Mouse (Mus musculus): ENCODE measurements around the gene Kdm2a. TPM values are rescaled to one million over a fixed set of nuclear protein-coding genes. Genes with fewer than 3 reads are reported as not detected.

Kdm2a gene
- polyA plus RNA-seq, 1 experiment = 98.9 TPM

- TF ChIP-seq CTCF (IDR thresholded peaks at IDR 0.05; ENCODE audit: extremely low read depth, insufficient read depth, insufficient read length, insufficient replicate concordance) = no peak
- no peak for TF ChIP-seq POLR2A (IDR thresholded peaks at IDR 0.05; ENCODE audit: low read depth, low read length)
- peak overlapping the region; percentile 99 for H3K27ac ChIP-seq (ENCODE audit: insufficient read depth, low read length)
- peaks cover 27% of the 10 kb centered on the region; the same call in 1 of the 2 replicates for H3K4me1 ChIP-seq (ENCODE audit: control insufficient read depth, insufficient read depth, insufficient read length)
- peak in 1 of 2 experiments; percentile 48 for DNase-seq (ENCODE audit: low read depth in 1 of 2, low spot score in 2 of 2)
- peak overlapping the region; percentile 80 for H3K4me3 ChIP-seq (ENCODE audit: extremely low read depth, insufficient read depth, insufficient read length)
- WGBS = under 1% methylated on average over 68 of the region's 68 CpGs
- no peaks in the 10 kb centered on the region for H3K27me3 ChIP-seq (ENCODE audit: control insufficient read depth, insufficient read depth, low read length)
- H3K36me3 ChIP-seq (ENCODE audit: control insufficient read depth, insufficient read depth, low read length) = 0 out of 2 replicates have a peak, but pooled peaks cover 1% of the 10 kb centered on the region
Measured at GRCm38 (mm10) chr19:4305491-4306189, 92.4 kb downstream of the Kdm2a start.

DNA sequence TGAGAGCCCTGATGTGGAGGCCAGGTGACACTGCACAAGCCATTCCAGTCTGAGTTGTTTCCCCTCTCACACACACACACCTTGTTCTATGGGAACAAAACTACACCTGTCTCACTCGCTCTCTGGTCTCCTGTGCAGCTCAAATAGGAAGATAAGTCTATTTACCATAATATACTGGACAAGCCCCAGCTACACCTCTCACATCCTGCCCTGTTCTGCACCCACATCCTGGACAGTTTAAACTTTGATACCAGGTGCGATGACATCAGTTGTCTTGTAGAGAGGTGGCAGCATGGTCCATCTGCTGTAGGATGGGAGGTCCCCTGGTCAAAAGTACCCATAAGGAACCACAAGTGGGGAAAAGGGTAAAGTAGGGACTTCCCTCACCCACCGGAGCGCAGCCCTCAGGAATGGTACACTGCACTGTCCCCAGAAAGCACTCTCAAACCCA lies 93.2 kb downstream of the Kdm2a start:
- TF ChIP-seq POLR2A (IDR thresholded peaks at IDR 0.05; ENCODE audit: low read depth, low read length) (peak; percentile 93), CTCF (IDR thresholded peaks at IDR 0.05; ENCODE audit: extremely low read depth, insufficient read depth, insufficient read length, insufficient replicate concordance) (no peak)
- peak in 1 of 2 experiments; percentile 68 for DNase-seq (ENCODE audit: low read depth in 1 of 2, low spot score in 2 of 2)
- Histone ChIP-seq H3K27ac (ENCODE audit: insufficient read depth, low read length) (peak overlapping the region; percentile 99), H3K27me3 (ENCODE audit: control insufficient read depth, insufficient read depth, low read length) (no peaks in the 10 kb centered on the region), H3K36me3 (ENCODE audit: control insufficient read depth, insufficient read depth, low read length) (0 out of 2 replicates have a peak, but pooled peaks cover 1% of the 10 kb centered on the region), H3K4me1 (ENCODE audit: control insufficient read depth, insufficient read depth, insufficient read length) (peaks cover 31% of the 10 kb centered on the region; the same call in 1 of the 2 replicates), H3K4me3 (ENCODE audit: extremely low read depth, insufficient read depth, insufficient read length) (peak overlapping the region; percentile 80)
- 1% methylated on average over 4 of the region's 4 CpGs for WGBS

GRCm38 (mm10) chr19:4304251-4304821 lies 93.7 kb downstream of the Kdm2a start:
- TF ChIP-seq CTCF (IDR thresholded peaks at IDR 0.05; ENCODE audit: extremely low read depth, insufficient read depth, insufficient read length, insufficient replicate concordance) (no peak), POLR2A (IDR thresholded peaks at IDR 0.05; ENCODE audit: low read depth, low read length) (no peak; the same call in 1 of the 2 replicates)
- Histone ChIP-seq H3K4me3 (ENCODE audit: extremely low read depth, insufficient read depth, insufficient read length) (peak overlapping the region; percentile 80), H3K27me3 (ENCODE audit: control insufficient read depth, insufficient read depth, low read length) (no peaks in the 10 kb centered on the region), H3K27ac (ENCODE audit: insufficient read depth, low read length) (peak overlapping the region; percentile 99), H3K4me1 (ENCODE audit: control insufficient read depth, insufficient read depth, insufficient read length) (peaks cover 34% of the 10 kb centered on the region; the same call in 1 of the 2 replicates), H3K36me3 (ENCODE audit: control insufficient read depth, insufficient read depth, low read length) (0 out of 2 replicates have a peak, but pooled peaks cover 1% of the 10 kb centered on the region)
- WGBS = 5% methylated on average over 5 of the region's 5 CpGs
- DNase-seq (ENCODE audit: low read depth in 1 of 2, low spot score in 2 of 2) = peak in 1 of 2 experiments; percentile 73

- Histone ChIP-seq H3K4me1 (ENCODE audit: control insufficient read depth, insufficient read depth, insufficient read length) (peaks cover 42% of the 10 kb centered on the region; the same call in 1 of the 2 replicates), H3K27ac (ENCODE audit: insufficient read depth, low read length) (peak overlapping the region; percentile 99), H3K36me3 (ENCODE audit: control insufficient read depth, insufficient read depth, low read length) (0 out of 2 replicates have a peak, but pooled peaks cover 1% of the 10 kb centered on the region), H3K4me3 (ENCODE audit: extremely low read depth, insufficient read depth, insufficient read length) (peak overlapping the region; percentile 43; the same call in 1 of the 2 replicates), H3K27me3 (ENCODE audit: control insufficient read depth, insufficient read depth, low read length) (no peaks in the 10 kb centered on the region)
- peak in 1 of 2 experiments; percentile 49 for DNase-seq (ENCODE audit: low read depth in 1 of 2, low spot score in 2 of 2)
- 17% methylated on average over 5 of the region's 5 CpGs for WGBS
- TF ChIP-seq POLR2A (IDR thresholded peaks at IDR 0.05; ENCODE audit: low read depth, low read length) (peak; percentile 38; the same call in 1 of the 2 replicates), CTCF (IDR thresholded peaks at IDR 0.05; ENCODE audit: extremely low read depth, insufficient read depth, insufficient read length, insufficient replicate concordance) (no peak)
Measured at GRCm38 (mm10) chr19:4303640-4303995, 94.5 kb downstream of the Kdm2a start.

DNA sequence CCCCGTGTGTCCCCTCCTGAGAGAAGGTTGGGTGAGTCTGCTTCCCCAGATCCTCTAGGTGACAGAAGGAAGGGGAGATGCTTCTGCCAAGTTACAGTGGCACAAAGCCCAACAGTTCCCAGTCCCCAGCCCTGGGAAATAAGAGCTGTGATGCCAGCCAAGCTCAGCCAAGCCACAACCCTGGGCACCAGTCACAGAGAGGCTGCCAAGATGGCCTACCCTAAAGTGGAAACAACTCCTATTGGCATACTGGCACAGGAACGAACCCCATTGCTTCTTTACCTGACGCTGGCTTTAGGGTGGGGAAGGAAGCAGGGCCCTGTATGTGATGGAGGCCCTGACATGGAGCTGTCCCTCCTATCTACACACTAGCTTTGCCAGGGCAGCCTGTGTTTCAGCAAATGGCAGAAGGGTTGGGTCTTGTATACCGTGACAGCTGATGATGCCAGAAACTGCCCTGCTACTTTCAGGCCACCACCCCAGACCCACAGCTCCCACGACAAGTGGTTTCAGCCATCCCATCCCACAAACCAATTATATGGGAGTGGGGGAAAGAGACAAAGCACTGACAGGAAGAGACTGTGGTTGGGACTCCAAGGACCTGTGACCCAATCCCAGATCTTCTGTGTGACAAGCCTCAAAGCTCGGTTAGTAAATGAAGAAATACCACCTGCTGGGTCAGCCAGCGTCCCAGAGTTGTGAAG lies 95.0 kb downstream of the Kdm2a start:
- TF ChIP-seq CTCF (IDR thresholded peaks at IDR 0.05; ENCODE audit: extremely low read depth, insufficient read depth, insufficient read length, insufficient replicate concordance) = no peak
- no peak; the same call in 1 of the 2 replicates for TF ChIP-seq POLR2A (IDR thresholded peaks at IDR 0.05; ENCODE audit: low read depth, low read length)
- H3K4me3 ChIP-seq (ENCODE audit: extremely low read depth, insufficient read depth, insufficient read length) = peak overlapping the region; percentile 43
- DNase-seq (ENCODE audit: low read depth in 1 of 2, low spot score in 2 of 2) = peak in 1 of 2 experiments; percentile 11
- no peaks in the 10 kb centered on the region for H3K27me3 ChIP-seq (ENCODE audit: control insufficient read depth, insufficient read depth, low read length)
- peaks cover 4% of the 10 kb centered on the region; the same call in 1 of the 2 replicates for H3K36me3 ChIP-seq (ENCODE audit: control insufficient read depth, insufficient read depth, low read length)
- WGBS = 6% methylated on average over 7 of the region's 7 CpGs
- peak overlapping the region; percentile 99 for H3K27ac ChIP-seq (ENCODE audit: insufficient read depth, low read length)
- H3K4me1 ChIP-seq (ENCODE audit: control insufficient read depth, insufficient read depth, insufficient read length) = peaks cover 46% of the 10 kb centered on the region; the same call in 1 of the 2 replicates

All from spleen, adult 2 months (tissue).